Mouse (Mus musculus) right cerebral cortex, postnatal 36 days (tissue): ENCODE measurements around the gene Pagr1b.
A peak's percentile ranks its signal among the peaks of the same experiment; 100 is the strongest.

Source experiments
- DNase-seq, 2 experiments: peaks; one replicate each; pipeline ENCODE4 v3.0.0; 2022; ENCODE audit warnings: low spot score in 2 of 2, mixed read lengths in 1 of 2

The Pagr1b gene

DNA sequence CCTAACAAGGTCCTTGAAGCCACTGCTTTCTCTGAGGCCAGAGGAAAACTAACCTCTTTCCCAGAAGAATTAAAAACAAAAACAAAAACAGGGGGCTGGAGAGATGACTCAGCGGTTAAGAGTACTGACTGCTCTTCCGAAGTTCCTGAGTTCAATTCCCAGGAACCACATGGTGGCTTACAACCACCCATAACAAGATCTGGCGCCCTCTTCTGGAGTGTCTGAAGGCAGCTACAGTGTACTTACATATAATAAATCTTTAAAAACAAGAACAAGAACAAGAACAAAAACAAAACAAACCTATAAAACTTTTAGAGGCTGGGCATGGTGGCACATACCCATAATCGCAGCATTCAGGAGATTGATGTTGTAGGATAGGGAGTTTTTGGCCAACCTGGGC, 19.8 kb downstream of the Pagr1b start:
- DNase-seq = no peak

DNA sequence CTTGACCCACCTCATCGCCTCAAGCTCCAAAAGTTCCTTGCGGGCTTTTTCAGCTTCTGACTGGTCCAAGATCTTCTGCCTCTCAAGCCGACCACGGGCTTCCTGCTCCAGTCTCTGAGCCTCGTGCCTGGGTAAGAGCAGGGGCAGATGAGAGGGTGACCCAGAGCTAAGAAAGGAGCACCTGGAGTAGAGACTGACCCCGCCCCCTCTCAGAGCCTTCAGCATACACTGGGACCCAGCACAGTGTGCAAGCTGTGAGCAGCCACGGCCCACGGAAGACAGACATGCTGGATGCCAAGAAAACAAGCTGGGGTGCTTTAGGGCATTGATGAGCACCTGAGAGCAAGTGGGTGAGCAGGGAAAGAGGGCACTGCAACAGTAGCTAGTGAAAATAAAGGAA, 27.5 kb downstream of the Pagr1b start:
- no peak for DNase-seq

GRCm38 (mm10) chr7:126986319-126986718, 30.0 kb downstream of the Pagr1b start:
- DNase-seq = peak in 1 of 2 experiments; percentile 49

- peak; percentile 47 to 70 for DNase-seq
Measured at GRCm38 (mm10) chr7:126984667-126985444, 31.4 kb downstream of the Pagr1b start.

DNA sequence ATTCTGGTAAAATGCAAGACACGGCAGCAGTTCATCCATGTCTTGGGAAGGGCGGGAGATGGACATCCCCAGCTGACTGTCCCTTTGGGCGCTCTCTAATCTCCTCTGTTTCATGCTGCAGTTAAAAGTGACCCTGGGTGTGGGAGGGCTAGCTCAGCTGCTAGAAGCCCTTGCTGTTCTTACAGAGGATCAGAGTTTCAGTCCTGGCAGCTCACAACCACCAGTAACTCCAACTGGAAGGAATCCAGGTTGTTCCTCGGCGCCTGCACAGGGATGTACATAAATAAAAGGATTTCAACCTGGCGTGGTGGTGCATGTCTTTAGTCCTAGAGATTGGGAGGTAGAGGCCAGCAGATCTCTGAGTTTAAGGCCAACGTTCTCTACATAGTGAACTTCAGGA, 33.2 kb downstream of the Pagr1b start:
- DNase-seq = no peak

GRCm38 (mm10) chr7:126982054-126982453, 34.2 kb downstream of the Pagr1b start:
- no peak for DNase-seq

GRCm38 (mm10) chr7:126981601-126982000, 34.7 kb downstream of the Pagr1b start:
- no peak for DNase-seq

GRCm38 (mm10) chr7:126978841-126979240, 37.4 kb downstream of the Pagr1b start:
- no peak for DNase-seq

DNA sequence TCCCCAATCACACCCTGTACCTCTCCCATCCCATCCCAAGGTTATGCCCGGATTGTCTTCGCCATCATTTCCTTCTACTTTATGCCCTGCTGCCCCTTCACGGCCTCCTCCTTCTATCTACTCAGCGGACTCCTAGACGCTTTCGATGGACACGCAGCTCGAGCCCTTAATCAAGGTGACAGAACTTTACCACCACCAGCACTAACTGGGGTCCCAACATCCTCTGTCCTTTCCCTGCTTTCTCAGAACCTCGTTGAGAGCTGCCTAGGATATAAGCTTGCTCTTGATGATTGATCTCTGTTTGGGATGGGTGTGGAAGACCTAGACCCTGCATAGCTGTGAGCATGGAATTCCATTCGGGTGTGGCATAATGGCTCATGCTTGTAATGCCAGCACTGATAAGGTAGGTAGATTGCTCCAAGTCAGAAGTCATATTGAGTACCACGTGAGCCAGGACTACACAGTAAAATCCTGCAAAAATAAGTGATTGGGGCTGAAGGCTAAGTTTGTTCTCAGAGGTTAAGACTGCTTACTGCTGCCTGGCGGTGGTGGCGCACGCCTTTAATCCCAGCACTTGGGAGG, 39.3 kb downstream of the Pagr1b start:
- no peak for DNase-seq

GRCm38 (mm10) chr7:126975950-126976866, 40.1 kb downstream of the Pagr1b start, which contains the start of gene Cdiptos:
Cdiptos (minus strand) TSS chr7:126976098.
- DNase-seq = peak; percentile 90 to 93

DNA sequence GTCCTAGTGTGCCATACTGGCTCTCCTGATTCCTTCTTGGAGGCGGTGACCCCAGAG, 40.6 kb downstream of the Pagr1b start, which contains the start of gene Cdipt:
Gene Cdipt (plus strand): TSS at position 22 of the 57 bp plus-strand sequence.
- no peak for DNase-seq

GRCm38 (mm10) chr7:126975493-126975892, 40.8 kb downstream of the Pagr1b start:
- DNase-seq = no peak

DNA sequence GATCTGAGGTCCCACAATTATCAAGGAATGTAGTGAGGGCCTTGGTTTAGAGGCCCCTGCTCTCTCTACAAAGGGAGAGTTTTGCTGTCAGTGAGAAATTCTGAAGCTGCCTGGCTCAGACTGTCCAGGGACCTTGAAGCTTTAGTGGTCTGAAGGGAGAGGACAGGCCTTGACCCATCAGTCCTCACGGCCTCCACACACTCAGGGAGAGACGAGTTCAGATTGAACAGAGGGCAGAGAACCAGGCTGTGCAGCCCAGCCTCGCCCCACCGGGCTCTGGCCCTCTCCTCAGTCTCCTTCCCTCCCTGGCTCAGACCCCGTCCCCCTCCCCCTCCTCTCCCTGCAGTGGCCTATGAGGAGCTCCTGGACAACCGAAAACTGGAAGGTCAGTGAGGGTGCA, 48.9 kb downstream of the Pagr1b start:
- DNase-seq = no peak

- DNase-seq = no peak
Measured at GRCm38 (mm10) chr7:126965568-126965967, 50.7 kb downstream of the Pagr1b start.

- no peak for DNase-seq
Measured at GRCm38 (mm10) chr7:126963548-126964286, 52.6 kb downstream of the Pagr1b start.

GRCm38 (mm10) chr7:126961965-126962364, 54.3 kb downstream of the Pagr1b start:
- DNase-seq = no peak

- no peak for DNase-seq
Measured at GRCm38 (mm10) chr7:126961095-126961494, 55.2 kb downstream of the Pagr1b start.

DNA sequence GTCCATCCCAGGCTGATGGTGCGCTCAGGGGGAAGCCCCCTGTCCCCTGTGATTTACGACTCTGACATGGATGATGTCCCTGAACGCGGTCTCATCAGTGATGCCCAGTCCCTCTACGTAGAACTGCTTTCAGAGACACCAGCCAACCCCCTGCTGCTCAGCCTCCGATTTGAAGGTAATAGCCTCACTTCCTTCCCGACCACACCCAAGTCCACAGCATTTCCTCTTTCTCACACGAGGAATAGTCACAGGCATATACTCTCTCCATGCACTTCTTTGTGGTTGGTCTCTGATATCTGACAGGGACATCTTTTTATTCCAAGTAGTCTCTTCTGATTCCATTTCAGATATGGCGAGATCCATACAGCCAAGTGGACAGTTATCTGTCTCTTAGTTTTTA, 56.5 kb downstream of the Pagr1b start:
- DNase-seq = no peak

- no peak for DNase-seq
Measured at GRCm38 (mm10) chr7:126955125-126955524, 61.2 kb downstream of the Pagr1b start.

DNA sequence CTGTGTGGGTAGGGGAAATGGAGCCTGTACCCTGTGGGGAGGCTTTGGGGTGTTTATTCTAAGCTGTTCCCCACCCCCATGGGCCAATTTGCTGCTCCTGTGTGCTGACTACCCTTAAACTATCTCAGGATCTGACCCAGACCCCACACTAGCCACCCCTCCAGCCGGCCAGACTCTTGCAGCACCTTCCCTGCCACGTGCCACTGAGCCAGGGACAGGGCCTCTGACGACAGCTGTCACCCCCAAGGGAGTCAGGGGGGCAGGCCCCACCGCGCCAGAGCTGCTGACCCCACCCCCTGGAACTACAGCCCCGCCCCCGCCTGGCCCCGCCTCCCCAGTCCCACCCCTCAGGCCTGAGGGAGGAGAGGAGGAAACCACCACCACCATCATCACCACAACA, 63.6 kb downstream of the Pagr1b start:
- DNase-seq = no peak

- no peak for DNase-seq
Measured at GRCm38 (mm10) chr7:126951741-126952140, 64.5 kb downstream of the Pagr1b start.
